10 mouse cellular contexts compared by ENCODE assay signal in genomic region chr16:33680816-33681215, GRCm38 (mm10). TPM values are rescaled to one million over a fixed set of nuclear protein-coding genes. Genes with fewer than 3 reads are reported as not detected.
DNase-seq lines count a peak whose midpoint lies in the region; TF ChIP-seq lines count a peak whose summit lies in the region.
"Had no signal": no experiment of that assay in that cellular context is flagged by ENCODE, and none has a peak within 500 bp of the region (broad histone marks: within the 10 kb centered on the region; RNA-seq: fewer than 3 reads in every experiment).

No protein-coding gene starts in this region.

- no peak for DNase-seq in layer of hippocampus, adult 2 months (ENCODE audit: low spot score in 2 of 2)
- no peak for DNase-seq in layer of hippocampus, adult 9-11 months
- DNase-seq in kidney, adult 9 months = peak; percentile 48
- peak; percentile 60 for DNase-seq in lung, postnatal 14 days
- no peak for DNase-seq in left cerebral cortex, adult 11 months (ENCODE audit: low spot score)
- DNase-seq in layer of hippocampus, postnatal 25 days (ENCODE audit: extremely low spot score in 1 of 2, low spot score in 1 of 2) = no peak
- DNase-seq: cerebellum, adult 18-20 months; forebrain, postnatal 0 days had no signal

- H3K4me1 ChIP-seq in cortical plate, adult 2 months (ENCODE audit: control insufficient read depth, insufficient read depth, low read length) = no peaks in the 10 kb centered on the region

- peak overlapping the region; percentile 57 for H3K27ac ChIP-seq in layer of hippocampus, adult 2 months
- H3K27ac ChIP-seq in cortical plate, adult 2 months (ENCODE audit: insufficient read depth, low read length) = peak overlapping the region; percentile 49; the same call in 1 of the 2 replicates
- H3K27ac ChIP-seq: limb, embryonic 13.5 days had no signal

- no peak for TF ChIP-seq POLR2A in cortical plate, adult 2 months (IDR thresholded peaks at IDR 0.05; ENCODE audit: extremely low read depth, insufficient read depth, low read length)

- H3K4me3 ChIP-seq in layer of hippocampus, adult 2 months = no peak overlapping the region
- no peak overlapping the region for H3K4me3 ChIP-seq in cortical plate, adult 2 months (ENCODE audit: insufficient read depth, low read length)
- H3K4me3 ChIP-seq: limb, embryonic 13.5 days had no signal

- peak; percentile 32 for TF ChIP-seq CTCF in layer of hippocampus, adult 2 months (conservative IDR thresholded peaks at IDR 0.05)
- TF ChIP-seq CTCF in cortical plate, adult 2 months (IDR thresholded peaks at IDR 0.05; ENCODE audit: extremely low read depth, insufficient read depth, low read length) = no peak

RNA-seq across cellular contexts. Expression of gene Heg1, which starts 3.4 kb away (rescaled TPM):
- total RNA-seq in layer of hippocampus, adult 2 months (2021) = 10 to 100 TPM; 24.6 to 28.8 TPM
- 17.0 and 17.5 TPM in 2 replicates for polyA plus RNA-seq in cortical plate, adult 2 months (2012; rRNA removed)
- 10 to 100 TPM; 20.5 to 27.8 TPM for total RNA-seq in layer of hippocampus, postnatal 25 days (2021)

Comparison
In these comparisons a context has a peak if more than half of its experiments do, and no peak if none do; other contexts are left out.
1. DNase-seq: peak in kidney, adult 9 months (single experiment) and lung, postnatal 14 days (single experiment); none in layer of hippocampus, adult 2 months (0 of 2), layer of hippocampus, adult 9-11 months (single experiment), left cerebral cortex, adult 11 months (single experiment) and layer of hippocampus, postnatal 25 days (0 of 2).